ENCODE assay signal across 8 mouse cellular contexts in the genomic region with DNA sequence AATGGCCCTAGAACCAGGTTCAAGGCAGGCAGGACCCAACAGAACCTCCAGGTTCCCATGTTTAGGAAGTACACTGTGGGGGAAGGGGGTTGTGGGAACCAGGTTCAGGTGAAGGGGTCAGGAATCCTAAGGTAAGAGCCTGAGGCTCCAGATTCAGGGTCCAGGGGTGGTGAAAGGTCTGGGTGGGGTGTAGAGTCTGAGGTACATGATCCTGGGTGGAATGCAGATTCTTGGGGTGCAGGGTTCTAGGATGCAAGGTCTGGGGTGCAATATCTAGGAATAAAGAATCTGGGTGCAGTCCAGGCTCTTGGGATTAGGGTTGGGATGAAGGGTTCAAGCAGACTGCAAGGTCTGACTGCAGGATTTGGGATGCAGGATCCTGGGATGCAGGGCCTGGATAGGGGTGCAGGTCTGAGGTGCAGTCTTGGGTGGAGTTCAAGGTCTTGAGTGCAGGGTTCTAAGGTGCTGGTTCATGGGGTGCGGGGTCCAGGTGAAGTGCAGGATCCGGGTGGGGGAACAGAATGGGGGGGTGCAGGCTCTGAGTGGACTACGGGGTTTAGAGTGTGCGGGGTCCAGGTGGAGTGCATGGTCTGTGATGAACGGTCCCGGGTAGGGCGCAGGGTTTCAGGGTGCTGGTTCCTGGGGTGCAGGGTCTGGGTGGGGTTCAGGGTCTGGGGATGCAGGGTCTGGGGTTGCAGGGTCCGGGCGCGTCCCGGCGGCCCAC. TPM values are rescaled to one million over a fixed set of nuclear protein-coding genes. Genes with fewer than 3 reads are reported as not detected.
DNase-seq lines count a peak whose midpoint lies in the region; ATAC-seq and TF ChIP-seq lines count a peak whose summit lies in the region.

No protein-coding gene starts in this region.

- peak overlapping the region; percentile 91 for H3K9ac ChIP-seq in limb, embryonic 15.5 days
- H3K9ac ChIP-seq in stomach, embryonic 16.5 days (ENCODE audit: low read length): peak overlapping the region; percentile 88

- no peaks in the 10 kb centered on the region for H3K36me3 ChIP-seq in testis, adult 2 months (ENCODE audit: control insufficient read depth, insufficient read depth, low read length)
- H3K36me3 ChIP-seq in limb, embryonic 15.5 days: peaks cover 19% of the 10 kb centered on the region
- H3K36me3 ChIP-seq in stomach, embryonic 16.5 days (ENCODE audit: control insufficient read depth, insufficient read depth, low read length): no peaks in the 10 kb centered on the region

- TF ChIP-seq POLR2A in testis, adult 2 months (IDR thresholded peaks at IDR 0.05; ENCODE audit: control insufficient read depth, low read depth, low read length): no peak

- peak overlapping the region; percentile 65 for H3K4me2 ChIP-seq in limb, embryonic 15.5 days
- H3K4me2 ChIP-seq in stomach, embryonic 16.5 days (ENCODE audit: low read depth, low read length): peak overlapping the region; percentile 92

- DNase-seq in cerebellum, adult 9-11 months: peak; percentile 83
- no peak for DNase-seq in cerebellum, postnatal 36 days
- no peak for DNase-seq in testis, postnatal 10 days (ENCODE audit: low spot score)
- DNase-seq in right cerebral cortex, postnatal 14 days: no peak

- H3K4me1 ChIP-seq in testis, adult 2 months (ENCODE audit: control insufficient read depth, insufficient read depth, low read length): peaks cover 21% of the 10 kb centered on the region
- H3K4me1 ChIP-seq in limb, embryonic 15.5 days: peaks cover 36% of the 10 kb centered on the region
- peaks cover 21% of the 10 kb centered on the region for H3K4me1 ChIP-seq in stomach, embryonic 16.5 days (ENCODE audit: control insufficient read depth, insufficient read depth, low read length)

- H3K27ac ChIP-seq in testis, adult 2 months (ENCODE audit: control insufficient read depth, insufficient read depth, low read depth, low read length): peak overlapping the region; percentile 22; the same call in 1 of the 2 replicates
- H3K27ac ChIP-seq in limb, embryonic 15.5 days: peak overlapping the region; percentile 85
- peak overlapping the region; percentile 21 for H3K27ac ChIP-seq in stomach, embryonic 16.5 days (ENCODE audit: low read length)

- TF ChIP-seq CTCF in testis, adult 2 months (IDR thresholded peaks at IDR 0.05; ENCODE audit: control insufficient read depth, insufficient read depth, insufficient replicate concordance, low read depth, low read length): no peak

- peak overlapping the region; percentile 90 for H3K4me3 ChIP-seq in testis, adult 2 months (ENCODE audit: control insufficient read depth, low read depth, low read length)
- peak overlapping the region; percentile 86 for H3K4me3 ChIP-seq in limb, embryonic 15.5 days
- peak overlapping the region; percentile 71 for H3K4me3 ChIP-seq in stomach, embryonic 16.5 days (replicated peaks; ENCODE audit: low read length)

- H3K9me3 ChIP-seq in limb, embryonic 15.5 days: no peaks in the 10 kb centered on the region
- H3K9me3 ChIP-seq in stomach, embryonic 16.5 days (replicated peaks; ENCODE audit: control insufficient read depth, low read length): no peaks in the 10 kb centered on the region

- ATAC-seq in limb, embryonic 15.5 days (ENCODE audit: insufficient number of reproducible peaks, low FRiP score, low TSS enrichment, low read depth): peak; percentile 37
- ATAC-seq in stomach, embryonic 16.5 days (ENCODE audit: insufficient read depth, low FRiP score): peak; percentile 23; the same call in 1 of the 2 replicates
- no peak for ATAC-seq in granulocyte monocyte progenitor cell, adult 5-6 weeks (replicated peaks; ENCODE audit: poor library complexity, severe bottlenecking)

- 5% methylated on average over 12 of the region's 12 CpGs for WGBS in limb, embryonic 15.5 days
- 2% methylated on average over 12 of the region's 12 CpGs for WGBS in stomach, embryonic 16.5 days

- H3K27me3 ChIP-seq in testis, adult 2 months (ENCODE audit: control insufficient read depth, insufficient read depth, low read length): no peaks in the 10 kb centered on the region
- H3K27me3 ChIP-seq in limb, embryonic 15.5 days: no peaks in the 10 kb centered on the region
- H3K27me3 ChIP-seq in stomach, embryonic 16.5 days (ENCODE audit: control insufficient read depth, insufficient read depth, low read length): no peaks in the 10 kb centered on the region

RNA-seq across cellular contexts. Expression of a gene that starts 1.3 kb away (rescaled TPM):
- polyA plus RNA-seq in testis, adult 2 months (2012; rRNA removed): 18.9 and 20.5 TPM in 2 replicates
- 54.7 and 68.2 TPM in 2 replicates for polyA plus RNA-seq in limb, embryonic 15.5 days (2015; fragmentation: Nextera tagmentation; extraction: Ambion mirVana)
- polyA plus RNA-seq in stomach, embryonic 16.5 days (2015; fragmentation: Nextera tagmentation; extraction: Ambion mirVana): 11.5 and 12.7 TPM in 2 replicates
- total RNA-seq in granulocyte monocyte progenitor cell, adult 5-6 weeks (2014; fragmentation: Nextera tagmentation): 26.1 and 34.6 TPM in 2 replicates
- total RNA-seq in granulocyte monocyte progenitor cell, adult 5-6 weeks (2017): 13.3 and 34.8 TPM in 2 replicates

RNA-seq across cellular contexts. Expression of a gene that starts 22.3 kb away (rescaled TPM):
- 53.5 and 60.4 TPM in 2 replicates for polyA plus RNA-seq in testis, adult 2 months (2012; rRNA removed)
- polyA plus RNA-seq in limb, embryonic 15.5 days (2015; fragmentation: Nextera tagmentation; extraction: Ambion mirVana): 90.1 and 97.5 TPM in 2 replicates
- 42.8 and 45.1 TPM in 2 replicates for polyA plus RNA-seq in stomach, embryonic 16.5 days (2015; fragmentation: Nextera tagmentation; extraction: Ambion mirVana)
- total RNA-seq in granulocyte monocyte progenitor cell, adult 5-6 weeks (2014; fragmentation: Nextera tagmentation): 49.2 and 63.3 TPM in 2 replicates
- total RNA-seq in granulocyte monocyte progenitor cell, adult 5-6 weeks (2017): 37.7 and 58.0 TPM in 2 replicates

RNA-seq across cellular contexts. Expression of a gene that starts 32.9 kb away (rescaled TPM):
- polyA plus RNA-seq in testis, adult 2 months (2012; rRNA removed): 1,079 and 1,184 TPM in 2 replicates
- 126 and 148 TPM in 2 replicates for polyA plus RNA-seq in limb, embryonic 15.5 days (2015; fragmentation: Nextera tagmentation; extraction: Ambion mirVana)
- polyA plus RNA-seq in stomach, embryonic 16.5 days (2015; fragmentation: Nextera tagmentation; extraction: Ambion mirVana): 18.1 TPM in 2 replicates
- total RNA-seq in granulocyte monocyte progenitor cell, adult 5-6 weeks (2014; fragmentation: Nextera tagmentation): 47.7 and 65.2 TPM in 2 replicates
- 112 and 127 TPM in 2 replicates for total RNA-seq in granulocyte monocyte progenitor cell, adult 5-6 weeks (2017)

RNA-seq across cellular contexts. Expression of a gene that starts 46.2 kb away (rescaled TPM):
- 11.1 and 12.5 TPM in 2 replicates for polyA plus RNA-seq in testis, adult 2 months (2012; rRNA removed)
- 55.8 and 57.7 TPM in 2 replicates for polyA plus RNA-seq in limb, embryonic 15.5 days (2015; fragmentation: Nextera tagmentation; extraction: Ambion mirVana)
- 51.6 and 57.5 TPM in 2 replicates for polyA plus RNA-seq in stomach, embryonic 16.5 days (2015; fragmentation: Nextera tagmentation; extraction: Ambion mirVana)
- 34.1 and 37.2 TPM in 2 replicates for total RNA-seq in granulocyte monocyte progenitor cell, adult 5-6 weeks (2014; fragmentation: Nextera tagmentation)
- total RNA-seq in granulocyte monocyte progenitor cell, adult 5-6 weeks (2017): 34.2 and 59.8 TPM in 2 replicates

RNA-seq across cellular contexts. Expression of a gene that starts 46.4 kb away (rescaled TPM):
- polyA plus RNA-seq in testis, adult 2 months (2012; rRNA removed): 339 and 385 TPM in 2 replicates
- polyA plus RNA-seq in limb, embryonic 15.5 days (2015; fragmentation: Nextera tagmentation; extraction: Ambion mirVana): 25.9 and 31.0 TPM in 2 replicates
- polyA plus RNA-seq in stomach, embryonic 16.5 days (2015; fragmentation: Nextera tagmentation; extraction: Ambion mirVana): 25.5 and 28.7 TPM in 2 replicates
- total RNA-seq in granulocyte monocyte progenitor cell, adult 5-6 weeks (2014; fragmentation: Nextera tagmentation): 9.0 and 17.3 TPM in 2 replicates
- total RNA-seq in granulocyte monocyte progenitor cell, adult 5-6 weeks (2017): 7.1 and 7.8 TPM in 2 replicates

Comparison
In these comparisons a context has a peak if more than half of its experiments do, and no peak if none do; other contexts are left out.
1. H3K27ac ChIP-seq: peak in every context shown above with its lines; median percentile 85 in limb, embryonic 15.5 days; 22 in testis, adult 2 months; 21 in stomach, embryonic 16.5 days.